Comparison of ENCODE assay signal across 8 mouse cellular contexts in genomic region chr17:87055051-87055459, GRCm38 (mm10). TPM values are rescaled to one million over a fixed set of nuclear protein-coding genes. Genes with fewer than 3 reads are reported as not detected.
A peak's percentile ranks its signal among the peaks of the same experiment; 100 is the strongest.
DNase-seq lines count a peak whose midpoint lies in the region.

No protein-coding gene starts in this region.

- intact Hi-C loops in left cerebral cortex, postnatal 4 days (cut with DNase I): no loop called here

- DNase-seq in cerebellum, adult 9-11 months: peak; percentile 29
- no peak for DNase-seq in cerebellum, postnatal 4 days (ENCODE audit: low spot score in 2 of 2)
- DNase-seq in MN1 (ENCODE audit: low spot score): peak; percentile 38
- peak; percentile 49 to 68 for DNase-seq in frontal cortex, postnatal 36 days (ENCODE audit: low spot score in 2 of 2)
- DNase-seq in kidney, adult 8-10 months: peak; percentile 54 to 64
- DNase-seq in left cerebral cortex, postnatal 4 days: peak; percentile 21
- DNase-seq in right cerebral cortex, adult 18-20 months: peak; percentile 60
- no peak for DNase-seq in spleen, adult 12 weeks (ENCODE audit: low spot score)

RNA-seq across cellular contexts. Expression of gene Cript, which starts 29.7 kb away (rescaled TPM):
- total RNA-seq in left cerebral cortex, postnatal 4 days (2021): 10 to 100 TPM; 65.7 to 68.1 TPM

RNA-seq across cellular contexts. Expression of gene Pigf, which starts 29.8 kb away (rescaled TPM):
- total RNA-seq in left cerebral cortex, postnatal 4 days (2021): 10 to 100 TPM; 17.3 to 18.0 TPM

RNA-seq across cellular contexts. Expression of gene Socs5, which starts 52.4 kb away (rescaled TPM):
- 10 to 100 TPM; 47.1 to 48.2 TPM for total RNA-seq in left cerebral cortex, postnatal 4 days (2021)

Comparison
In these comparisons a context has a peak if more than half of its experiments do, and no peak if none do; other contexts are left out.
1. DNase-seq: peak in cerebellum, adult 9-11 months (single experiment), MN1 (single experiment), frontal cortex, postnatal 36 days (2 of 2), kidney, adult 8-10 months (2 of 2), left cerebral cortex, postnatal 4 days (single experiment) and right cerebral cortex, adult 18-20 months (single experiment); none in cerebellum, postnatal 4 days (0 of 2) and spleen, adult 12 weeks (single experiment).